Mouse (Mus musculus) CH12.LX (cell line): ENCODE results near the gene Abhd18. TPM values are rescaled to one million over a fixed set of nuclear protein-coding genes. Genes with fewer than 3 reads are reported as not detected.
A peak's percentile ranks its signal among the peaks of the same experiment; 100 is the strongest.
"Not testable (repeated sequence)": the region's sequence is repeated elsewhere in the genome, so short reads cannot be mapped to it uniquely, and the experiment has no call there.

Experiments used
- DNase-seq: peaks from one replicate; pipeline ENCODE4 v3.0.0-alpha.2; 2013; ENCODE audit errors: extremely low read depth
- H3K27ac ChIP-seq: 2 replicates; pipeline ENCODE4 v1.5.1; 2012; ENCODE audit warnings: low read depth, mild to moderate bottlenecking, control low read depth, moderate library complexity; ENCODE audit not compliant: insufficient read depth
- H3K27me3 ChIP-seq: replicated peaks from 2 replicates; pipeline ENCODE3; 2012; ENCODE audit warnings: inconsistent platforms
- H3K36me3 ChIP-seq, 2 experiments: replicated peaks in 1 of 2; 2 replicates each; pipeline versions ENCODE3 to v1.6.1; 2012; ENCODE audit warnings: inconsistent platforms in 1 of 2, low read length in 1 of 2, mild to moderate bottlenecking in 1 of 2, mixed read lengths in 1 of 2, moderate library complexity in 1 of 2; ENCODE audit not compliant: control insufficient read depth in 1 of 2, insufficient read depth in 1 of 2
- H3K4me1 ChIP-seq, 2 experiments: 2 replicates each; pipeline ENCODE4 v1.6.1; 2012; ENCODE audit warnings: inconsistent platforms in 1 of 2, moderate library complexity in 1 of 2; ENCODE audit not compliant: insufficient read depth in 2 of 2, control insufficient read depth in 1 of 2
- H3K4me2 ChIP-seq: 2 replicates; pipeline ENCODE4 v1.6.1; 2012; ENCODE audit warnings: low read depth, mild to moderate bottlenecking, control low read depth; ENCODE audit not compliant: poor library complexity, insufficient read depth, severe bottlenecking
- H3K4me3 ChIP-seq, 3 experiments: fragments of 150-350 bp in 1 of 3; sonication (generic) in 1 of 3; replicated peaks in 1 of 3; 2 replicates each; pipeline versions ENCODE3 to v1.5.1; 2011 to 2012; ENCODE audit warnings: low read depth in 2 of 3, low read length in 2 of 3, mild to moderate bottlenecking in 2 of 3, moderate library complexity in 2 of 3, control low read depth in 1 of 3, improper control_type of control experiment in 1 of 3, inconsistent platforms in 1 of 3, mixed read lengths in 1 of 3; ENCODE audit not compliant: poor library complexity in 1 of 3
- H3K79me2 ChIP-seq: replicated peaks from 2 replicates; pipeline ENCODE4 v1.6.1; 2012; ENCODE audit warnings: mild to moderate bottlenecking, moderate library complexity; ENCODE audit not compliant: control insufficient read depth, poor library complexity, insufficient read depth, severe bottlenecking; ENCODE audit errors: extremely low read depth
- H3K9ac ChIP-seq: 2 replicates; pipeline ENCODE4 v1.6.1; 2012; ENCODE audit warnings: low read depth, mild to moderate bottlenecking, control low read depth, moderate library complexity; ENCODE audit not compliant: insufficient read depth
- H3K9me3 ChIP-seq: replicated peaks from 2 replicates; pipeline ENCODE3; 2012; ENCODE audit warnings: low read length, inconsistent platforms, mixed read lengths
- BHLHE40 ChIP-seq: IDR thresholded peaks from 2 replicates; pipeline ENCODE4 v1.6.1; 2011; ENCODE audit warnings: mild to moderate bottlenecking, low read depth, low read length, improper control_type of control experiment
- CTCF ChIP-seq, 2 experiments: IDR thresholded peaks in 1 of 2; conservative IDR thresholded peaks in 1 of 2; 2 replicates each; pipeline ENCODE4 v1.5.1; 2011 to 2012; ENCODE audit warnings: low read depth in 2 of 2, low read length in 2 of 2, improper control_type of control experiment in 1 of 2, inconsistent platforms in 1 of 2, mild to moderate bottlenecking in 1 of 2, moderate library complexity in 1 of 2
- E2F4 ChIP-seq: IDR thresholded peaks from 2 replicates; pipeline ENCODE4 v1.6.1; 2011; ENCODE audit warnings: low read depth, low read length, improper control_type of control experiment; ENCODE audit not compliant: insufficient replicate concordance
- EP300 ChIP-seq: IDR thresholded peaks from 2 replicates; pipeline ENCODE4 v1.6.1; 2011; ENCODE audit warnings: low read length, improper control_type of control experiment
- IRF4 ChIP-seq: IDR thresholded peaks from 2 replicates; pipeline ENCODE4 v1.6.1; 2014; ENCODE audit warnings: low read depth, mild to moderate bottlenecking, inconsistent platforms, low read length, improper control_type of control experiment
- JUN ChIP-seq: IDR thresholded peaks from 2 replicates; pipeline ENCODE4 v1.6.1; 2011; ENCODE audit warnings: low read depth, mild to moderate bottlenecking, low read length, improper control_type of control experiment, moderate library complexity; ENCODE audit not compliant: insufficient read depth
- MEF2A ChIP-seq: IDR thresholded peaks from 2 replicates; pipeline ENCODE4 v1.6.1; 2014; ENCODE audit warnings: low read depth, mild to moderate bottlenecking, inconsistent platforms, low read length, improper control_type of control experiment, borderline replicate concordance
- MXI1 ChIP-seq: IDR thresholded peaks from 2 replicates; pipeline ENCODE4 v1.6.1; 2011; ENCODE audit warnings: mild to moderate bottlenecking, low read depth, low read length, improper control_type of control experiment
- NRF1 ChIP-seq: IDR thresholded peaks from 2 replicates; pipeline ENCODE4 v1.6.1; 2014; ENCODE audit warnings: low read depth, mild to moderate bottlenecking, inconsistent platforms, low read length, improper control_type of control experiment, moderate library complexity
- PAX5 ChIP-seq: IDR thresholded peaks from 2 replicates; pipeline ENCODE4 v1.6.1; 2012; ENCODE audit warnings: low read length, inconsistent platforms, mixed read lengths
- RCOR1 ChIP-seq: conservative IDR thresholded peaks from 2 replicates; pipeline ENCODE4 v1.6.1; 2012; ENCODE audit warnings: low read depth, mild to moderate bottlenecking, inconsistent platforms, low read length, improper control_type of control experiment
- SMC3 ChIP-seq: IDR thresholded peaks from 2 replicates; pipeline ENCODE4 v1.6.1; 2011; ENCODE audit warnings: low read depth, low read length, improper control_type of control experiment
- TBP ChIP-seq: conservative IDR thresholded peaks from 2 replicates; pipeline ENCODE4 v1.6.1; 2011; ENCODE audit warnings: low read depth, low read length, improper control_type of control experiment
- TCF12 ChIP-seq: IDR thresholded peaks from 2 replicates; pipeline ENCODE4 v1.6.1; 2014; ENCODE audit warnings: low read depth, mild to moderate bottlenecking, inconsistent platforms, low read length, improper control_type of control experiment
- UBTF ChIP-seq: IDR thresholded peaks from 2 replicates; pipeline ENCODE4 v1.6.1; 2012; ENCODE audit warnings: low read depth, mild to moderate bottlenecking, inconsistent platforms, low read length, improper control_type of control experiment, moderate library complexity
- USF2 ChIP-seq: conservative IDR thresholded peaks from 2 replicates; pipeline ENCODE4 v1.6.1; 2011; ENCODE audit warnings: low read depth, low read length, improper control_type of control experiment
- ZC3H11A ChIP-seq: IDR thresholded peaks from 2 replicates; pipeline ENCODE4 v1.6.1; 2012; ENCODE audit warnings: low read depth, mild to moderate bottlenecking, inconsistent platforms, low read length, improper control_type of control experiment
- ZKSCAN1 ChIP-seq: IDR thresholded peaks from 2 replicates; pipeline ENCODE4 v1.6.1; 2012; ENCODE audit warnings: low read depth, inconsistent platforms, low read length, improper control_type of control experiment, borderline replicate concordance
- ZNF384 ChIP-seq: IDR thresholded peaks from 2 replicates; pipeline ENCODE4 v1.6.1; 2012; ENCODE audit warnings: low read depth, low read length, improper control_type of control experiment, inconsistent platforms
- dilution Hi-C: fragments of 300-500 bp; cut with MboI; formaldehyde crosslinking; loops from 2 replicates; pipeline ENCODE4 v1.14.3; 2020; ENCODE audit warnings: low sequenced_read_pairs; ENCODE audit not compliant: extremely low pct_unique_long_range_greater_than_20kb, extremely low pct_ligation_motif_present
- in situ Hi-C: fragments of 300-500 bp; cut with MboI; formaldehyde crosslinking; loops from 3 replicates; pipeline ENCODE4 v1.14.3; 2019; ENCODE audit warnings: low sequenced_read_pairs, low pct_ligation_motif_present, low pct_unique_long_range_greater_than_20kb, mixed read lengths
- polyA plus RNA-seq: library from polyadenylated mRNA; unstranded; fragments of >175 nt; gene quantifications from 2 replicates; pipeline ENCODE4 v1.2.1, GENCODE M21; 2012; ENCODE audit warnings: low read depth; ENCODE audit not compliant: insufficient read length
- total RNA-seq, 2 experiments: library from RNA; depleted of rRNA; stranded (reverse); fragments of 300-350 nt in 1 of 2; fragments of >200 nt in 1 of 2; gene quantifications; 2 replicates each; pipeline ENCODE4 v1.2.3; 2012 to 2014

Abhd18 gene
- 3.2 and 8.5 TPM in 2 replicates for total RNA-seq (2012; rRNA removed)
- 12.2 and 13.4 TPM in 2 replicates for total RNA-seq (2014; rRNA removed)
- 3.7 and 4.7 TPM in 2 replicates for polyA plus RNA-seq

- H3K4me3 ChIP-seq: peak within 1 kb of the TSS; percentile 56 to 76 (median 75)
- H3K36me3 ChIP-seq, H3K4me1 ChIP-seq, H3K27ac ChIP-seq, H3K9me3 ChIP-seq, dilution Hi-C loops, DNase-seq, H3K79me2 ChIP-seq, in situ Hi-C loops, H3K27me3 ChIP-seq: not testable (repeated sequence)
- peak within 1 kb of the TSS; percentile 75; the same call in 1 of the 2 replicates for H3K4me2 ChIP-seq
- H3K9ac ChIP-seq: peak within 1 kb of the TSS; percentile 92
Measured at GRCm38 (mm10) chr3:40846957-40847017, at the start of gene Abhd18. Gene Abhd18 (plus strand): TSS chr3:40846970.

- dilution Hi-C loops (no loop called here), in situ Hi-C loops (loop anchor here (25.0 kb wide), 1 partner anchor 189 kb away; no protein-coding TSS in a partner anchor)
- Histone ChIP-seq H3K4me2 (no peak overlapping the region), H3K27me3 (no peaks in the 10 kb centered on the region), H3K79me2 (peaks cover 23% of the 10 kb centered on the region), H3K4me1 (peaks cover 2 to 28% of the 10 kb centered on the region in 2 experiments; a peak in 3 of 4 replicates), H3K9ac (no peak overlapping the region), H3K9me3 (no peaks in the 10 kb centered on the region), H3K36me3 (peaks cover 3 to 11% of the 10 kb centered on the region in 2 experiments), H3K27ac (no peak overlapping the region), H3K4me3 (no peak overlapping the region)
- TF ChIP-seq IRF4: no peak
- no peak for TF ChIP-seq TCF12
- no peak for TF ChIP-seq JUN
- no peak for TF ChIP-seq TBP
- no peak for TF ChIP-seq ZKSCAN1
- no peak for TF ChIP-seq ZC3H11A
- TF ChIP-seq MEF2A: no peak
- no peak for TF ChIP-seq RCOR1
- no peak for TF ChIP-seq SMC3
- no peak for TF ChIP-seq BHLHE40
- TF ChIP-seq NRF1: no peak
- TF ChIP-seq PAX5: no peak
- TF ChIP-seq ZNF384: no peak
- no peak for TF ChIP-seq USF2
- TF ChIP-seq CTCF (conservative IDR thresholded peaks at IDR 0.05 in 1 of 2, IDR thresholded peaks at IDR 0.05 in 1 of 2; ENCODE audit: low read depth in 2 of 2, low read length in 2 of 2): no peak
- TF ChIP-seq MXI1: no peak
- TF ChIP-seq EP300: no peak
- no peak for TF ChIP-seq UBTF
- TF ChIP-seq E2F4: no peak
- DNase-seq: no peak
Measured at GRCm38 (mm10) chr3:40798054-40798453, 48.7 kb upstream of the Abhd18 start.
